Mouse (Mus musculus) stomach, postnatal 0 days (tissue): ENCODE results near the gene Rag2.

Experiments used
- CTCF ChIP-seq: IDR thresholded peaks from 2 replicates; pipeline ENCODE4 v1.5.1; 2016; ENCODE audit warnings: antibody characterized with exemption, low read depth, mild to moderate bottlenecking, moderate library complexity
- EP300 ChIP-seq: optimal IDR thresholded peaks from 2 replicates; pipeline ENCODE3; 2016; ENCODE audit warnings: antibody characterized with exemption

DNA sequence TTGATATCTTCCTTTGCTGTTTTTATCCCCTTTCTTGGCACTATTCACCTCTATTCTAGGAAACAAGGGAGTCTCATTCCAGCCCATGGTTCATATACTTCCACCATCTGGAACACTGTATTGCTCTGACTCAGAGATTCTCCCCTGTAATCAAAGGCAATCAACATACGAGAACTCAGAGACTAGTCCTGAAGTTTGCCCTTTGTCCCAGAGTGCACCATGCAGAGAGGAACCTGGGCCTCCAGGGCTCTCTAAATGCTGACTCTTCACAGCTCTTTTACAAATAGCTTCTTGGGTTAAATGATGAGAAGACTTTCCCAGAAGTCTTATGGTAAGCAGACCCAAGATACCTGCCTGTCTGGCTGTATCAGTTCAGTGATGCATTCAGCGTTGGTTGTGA lies 36.0 kb downstream of the Rag2 start:
- TF ChIP-seq CTCF (no peak), EP300 (no peak)
